Mouse (Mus musculus) heart, embryonic 13.5 days (tissue): Measurements from ENCODE around the gene Slc26a11. TPM values are rescaled to one million over a fixed set of nuclear protein-coding genes. Genes with fewer than 3 reads are reported as not detected.

Experiments
- ATAC-seq: fragments of 200-750 bp; cut with Nextera tagmentation; 2 replicates; pipeline ENCODE4 v1.8.0; 2017; ENCODE audit warnings: moderate TSS enrichment; ENCODE audit not compliant: insufficient number of reproducible peaks, low FRiP score, low TSS enrichment; ENCODE audit errors: extremely low read depth
- H3K27ac ChIP-seq: fragments of 300-500 bp; sonication (generic); replicated peaks from 2 replicates; pipeline ENCODE4 v1.5.1; 2015; ENCODE audit warnings: moderate library complexity, mild to moderate bottlenecking, inconsistent platforms
- H3K27me3 ChIP-seq: fragments of 300-500 bp; sonication (generic); replicated peaks from 2 replicates; pipeline ENCODE4 v1.6.1; 2015; ENCODE audit warnings: mild to moderate bottlenecking, inconsistent platforms
- H3K36me3 ChIP-seq: fragments of 300-500 bp; sonication (generic); 2 replicates; pipeline ENCODE4 v1.6.1; 2015; ENCODE audit warnings: mild to moderate bottlenecking, inconsistent platforms
- H3K4me1 ChIP-seq: fragments of 300-500 bp; sonication (generic); 2 replicates; pipeline ENCODE4 v1.6.1; 2015; ENCODE audit warnings: inconsistent platforms
- H3K4me2 ChIP-seq: fragments of 300-500 bp; sonication (generic); 2 replicates; pipeline ENCODE4 v1.6.1; 2015; ENCODE audit warnings: inconsistent platforms, mild to moderate bottlenecking, moderate library complexity
- H3K4me3 ChIP-seq: fragments of 300-500 bp; sonication (generic); 2 replicates; pipeline ENCODE4 v1.5.1; 2015; ENCODE audit warnings: moderate library complexity, mild to moderate bottlenecking, inconsistent platforms
- H3K9ac ChIP-seq: fragments of 300-500 bp; sonication (generic); 2 replicates; pipeline ENCODE4 v1.6.1; 2015; ENCODE audit warnings: inconsistent platforms, mild to moderate bottlenecking, moderate library complexity
- H3K9me3 ChIP-seq: fragments of 300-500 bp; sonication (generic); 2 replicates; pipeline ENCODE4 v1.6.1; 2016; ENCODE audit warnings: inconsistent platforms
- WGBS: fragments of 180-500 bp; shearing (Covaris S2); methylation state at CpG from one replicate; pipeline ENCODE4 v1.1.7; 2015; ENCODE audit warnings: mixed read lengths; 5-methylcytosine and 5-hydroxymethylcytosine counted together
- polyA plus RNA-seq: library from polyadenylated mRNA; unstranded; fragments of >200 nt; fragmentation: Nextera tagmentation; extraction: Ambion mirVana; gene quantifications from 2 replicates; pipeline ENCODE4 v1.2.1, GENCODE M21; 2015

The Slc26a11 gene
- polyA plus RNA-seq, 1 experiment from 2014 or later, result 9.3 TPM

DNA sequence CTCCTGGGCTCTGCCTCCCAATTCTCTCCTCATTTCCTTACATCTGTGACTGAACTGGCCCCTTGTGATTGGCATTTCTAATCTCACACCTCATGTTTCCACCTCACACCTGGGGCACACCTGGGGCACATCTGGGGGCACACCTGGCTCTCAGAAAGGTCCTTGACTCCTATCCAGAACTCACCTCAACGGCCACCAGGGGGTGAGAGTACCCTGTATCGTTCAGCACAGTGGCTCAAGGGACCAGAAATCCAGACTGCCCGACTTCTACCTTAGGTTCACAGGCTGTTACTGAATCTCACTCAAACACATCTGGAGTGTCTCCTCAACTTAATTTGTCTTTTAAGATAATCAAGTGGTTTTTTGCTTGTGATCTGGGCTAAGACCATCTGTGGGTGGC, 23.4 kb upstream of the Slc26a11 start:
- Histone ChIP-seq H3K9ac (no peak overlapping the region), H3K9me3 (no peaks in the 10 kb centered on the region), H3K36me3 (no peaks in the 10 kb centered on the region), H3K4me3 (no peak overlapping the region), H3K27ac (no peak overlapping the region), H3K4me1 (no peaks in the 10 kb centered on the region), H3K4me2 (no peak overlapping the region), H3K27me3 (peaks cover 36% of the 10 kb centered on the region)
- 41% methylated on average over 3 of the region's 3 CpGs for WGBS
- ATAC-seq, result no peak

- H3K9ac ChIP-seq, result peak overlapping the region; percentile 40
Measured at GRCm38 (mm10) chr11:119338271-119339059, 16.9 kb upstream of the Slc26a11 start.

GRCm38 (mm10) chr11:119339179-119339578, 16.2 kb upstream of the Slc26a11 start:
- no peak for ATAC-seq
- WGBS, result 40% methylated on average over 5 of the region's 5 CpGs

More at GRCm38 (mm10) chr11:119338271-119339059, 16.9 kb upstream of the Slc26a11 start:
- Histone ChIP-seq H3K4me1 (peaks cover 23% of the 10 kb centered on the region), H3K9me3 (no peaks in the 10 kb centered on the region), H3K4me2 (no peak overlapping the region), H3K27me3 (peaks cover 6% of the 10 kb centered on the region; the same call in 1 of the 2 replicates), H3K4me3 (no peak overlapping the region), H3K27ac (peak overlapping the region; percentile 39), H3K36me3 (no peaks in the 10 kb centered on the region)
- no peak for ATAC-seq
- WGBS, result 66% methylated on average over 10 of the region's 10 CpGs

GRCm38 (mm10) chr11:119339637-119340036, 15.7 kb upstream of the Slc26a11 start:
- H3K27me3 ChIP-seq, result no peaks in the 10 kb centered on the region; the same call in 1 of the 2 replicates
- H3K9me3 ChIP-seq, result no peaks in the 10 kb centered on the region
- H3K4me2 ChIP-seq, result no peak overlapping the region
- no peak for ATAC-seq
- H3K9ac ChIP-seq, result no peak overlapping the region
- H3K4me3 ChIP-seq, result no peak overlapping the region
- H3K27ac ChIP-seq, result no peak overlapping the region
- H3K36me3 ChIP-seq, result no peaks in the 10 kb centered on the region
- 4% methylated on average over 5 of the region's 5 CpGs for WGBS
- H3K4me1 ChIP-seq, result peaks cover 23% of the 10 kb centered on the region

More at GRCm38 (mm10) chr11:119339179-119339578, 16.2 kb upstream of the Slc26a11 start:
- H3K9ac ChIP-seq, result peak overlapping the region; percentile 40
- H3K36me3 ChIP-seq, result no peaks in the 10 kb centered on the region
- H3K4me1 ChIP-seq, result peaks cover 23% of the 10 kb centered on the region
- peak overlapping the region; percentile 39 for H3K27ac ChIP-seq
- H3K27me3 ChIP-seq, result no peaks in the 10 kb centered on the region; the same call in 1 of the 2 replicates
- no peaks in the 10 kb centered on the region for H3K9me3 ChIP-seq
- H3K4me3 ChIP-seq, result no peak overlapping the region
- no peak overlapping the region for H3K4me2 ChIP-seq

- Histone ChIP-seq H3K9me3 (no peaks in the 10 kb centered on the region), H3K9ac (no peak overlapping the region), H3K4me1 (peaks cover 13% of the 10 kb centered on the region), H3K4me3 (no peak overlapping the region), H3K4me2 (no peak overlapping the region), H3K27ac (no peak overlapping the region), H3K27me3 (no peaks in the 10 kb centered on the region), H3K36me3 (peaks cover 21% of the 10 kb centered on the region)
- WGBS, result 79% methylated on average over 8 of the region's 8 CpGs
- ATAC-seq, result no peak
Measured at GRCm38 (mm10) chr11:119344178-119344577, 11.2 kb upstream of the Slc26a11 start.

DNA sequence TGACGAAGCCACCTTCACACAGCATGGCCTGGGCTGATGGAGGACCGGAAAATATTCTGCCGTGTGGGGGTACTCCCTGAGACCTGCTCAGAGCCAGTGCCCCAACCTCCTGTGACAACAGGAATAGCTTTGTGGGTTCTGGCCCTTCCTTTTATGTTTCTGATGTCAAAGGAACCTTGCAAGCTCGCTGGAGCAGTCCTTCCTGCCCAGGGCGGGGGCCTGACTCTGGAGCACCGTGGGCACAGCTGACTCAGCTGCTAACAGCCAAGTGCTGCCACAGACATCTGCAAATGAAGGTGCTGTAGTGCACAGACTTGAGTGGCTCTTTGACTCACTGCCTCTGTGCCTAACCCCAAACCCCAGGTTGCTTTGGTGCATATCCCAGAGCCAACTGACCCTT, 10.5 kb upstream of the Slc26a11 start:
- 67% methylated on average over 6 of the region's 6 CpGs for WGBS
- H3K4me1 ChIP-seq, result peaks cover 11% of the 10 kb centered on the region
- H3K9me3 ChIP-seq, result no peaks in the 10 kb centered on the region
- H3K9ac ChIP-seq, result no peak overlapping the region
- no peak overlapping the region for H3K4me2 ChIP-seq
- H3K4me3 ChIP-seq, result no peak overlapping the region
- H3K36me3 ChIP-seq, result peaks cover 25% of the 10 kb centered on the region
- no peaks in the 10 kb centered on the region for H3K27me3 ChIP-seq
- no peak overlapping the region for H3K27ac ChIP-seq
- no peak for ATAC-seq

DNA sequence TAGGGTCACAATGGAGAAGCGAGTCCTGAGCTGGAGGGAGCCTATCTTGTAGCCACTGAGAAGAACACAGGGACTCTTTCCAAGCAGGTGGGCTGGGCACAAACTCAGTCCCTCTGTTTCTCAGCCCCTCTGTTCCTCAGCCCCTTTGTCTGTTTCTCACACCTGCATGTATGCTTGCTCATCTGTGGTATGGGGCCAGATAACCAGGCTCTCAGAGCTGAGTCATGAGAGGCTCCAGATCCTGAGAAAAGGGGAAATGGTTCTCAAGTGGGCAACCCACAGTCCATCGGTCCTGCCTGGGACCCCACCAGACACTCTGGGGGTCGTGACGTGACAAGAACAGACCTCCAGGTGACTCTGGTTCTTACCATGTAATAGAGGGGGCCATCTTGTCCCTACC, 8.2 kb upstream of the Slc26a11 start:
- no peak overlapping the region for H3K4me2 ChIP-seq
- H3K9me3 ChIP-seq, result no peaks in the 10 kb centered on the region
- no peak overlapping the region for H3K9ac ChIP-seq
- no peaks in the 10 kb centered on the region for H3K27me3 ChIP-seq
- ATAC-seq, result no peak
- 80% methylated on average over 4 of the region's 4 CpGs for WGBS
- H3K4me3 ChIP-seq, result no peak overlapping the region
- H3K27ac ChIP-seq, result no peak overlapping the region
- peaks cover 32% of the 10 kb centered on the region for H3K36me3 ChIP-seq
- peaks cover 9% of the 10 kb centered on the region for H3K4me1 ChIP-seq

GRCm38 (mm10) chr11:119352113-119352512, 3.2 kb upstream of the Slc26a11 start:
- H3K9ac ChIP-seq, result no peak overlapping the region
- H3K4me3 ChIP-seq, result no peak overlapping the region
- H3K27ac ChIP-seq, result no peak overlapping the region
- no peak for ATAC-seq
- 0 out of 2 replicates have a peak, but pooled peaks cover 3% of the 10 kb centered on the region for H3K27me3 ChIP-seq
- 65% methylated on average over 7 of the region's 7 CpGs for WGBS
- no peak overlapping the region for H3K4me2 ChIP-seq
- no peaks in the 10 kb centered on the region for H3K9me3 ChIP-seq
- peaks cover 14% of the 10 kb centered on the region for H3K36me3 ChIP-seq
- H3K4me1 ChIP-seq, result peaks cover 24% of the 10 kb centered on the region

DNA sequence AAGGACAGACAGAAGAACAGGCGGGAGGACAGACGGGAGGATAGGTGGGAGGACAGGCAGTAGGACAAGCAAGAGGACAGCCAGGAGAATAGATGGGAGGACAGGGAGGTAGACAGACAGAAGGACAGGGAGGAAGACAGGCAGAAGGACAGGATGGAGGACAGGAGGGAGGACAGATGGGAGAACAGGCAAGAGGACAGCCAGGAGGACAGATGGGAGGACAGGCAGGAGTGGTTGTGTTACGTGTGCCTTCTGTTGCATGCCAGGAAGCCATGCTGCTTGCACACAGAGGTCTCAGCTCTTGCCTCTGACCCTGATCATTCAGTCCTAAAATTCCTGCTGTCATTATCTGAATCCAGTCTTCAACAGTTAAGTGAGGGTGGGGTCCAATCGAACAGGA, 1.4 kb upstream of the Slc26a11 start:
- 67% methylated on average over 4 of the region's 4 CpGs for WGBS
- H3K4me1 ChIP-seq, result peaks cover 24% of the 10 kb centered on the region
- H3K27me3 ChIP-seq, result 0 out of 2 replicates have a peak, but pooled peaks cover 3% of the 10 kb centered on the region
- no peak overlapping the region for H3K4me3 ChIP-seq
- H3K4me2 ChIP-seq, result no peak overlapping the region; the same call in 1 of the 2 replicates
- H3K36me3 ChIP-seq, result peaks cover 25% of the 10 kb centered on the region
- peak overlapping the region; percentile 88 for H3K9ac ChIP-seq
- no peak overlapping the region for H3K27ac ChIP-seq
- no peaks in the 10 kb centered on the region for H3K9me3 ChIP-seq
- ATAC-seq, result no peak

DNA sequence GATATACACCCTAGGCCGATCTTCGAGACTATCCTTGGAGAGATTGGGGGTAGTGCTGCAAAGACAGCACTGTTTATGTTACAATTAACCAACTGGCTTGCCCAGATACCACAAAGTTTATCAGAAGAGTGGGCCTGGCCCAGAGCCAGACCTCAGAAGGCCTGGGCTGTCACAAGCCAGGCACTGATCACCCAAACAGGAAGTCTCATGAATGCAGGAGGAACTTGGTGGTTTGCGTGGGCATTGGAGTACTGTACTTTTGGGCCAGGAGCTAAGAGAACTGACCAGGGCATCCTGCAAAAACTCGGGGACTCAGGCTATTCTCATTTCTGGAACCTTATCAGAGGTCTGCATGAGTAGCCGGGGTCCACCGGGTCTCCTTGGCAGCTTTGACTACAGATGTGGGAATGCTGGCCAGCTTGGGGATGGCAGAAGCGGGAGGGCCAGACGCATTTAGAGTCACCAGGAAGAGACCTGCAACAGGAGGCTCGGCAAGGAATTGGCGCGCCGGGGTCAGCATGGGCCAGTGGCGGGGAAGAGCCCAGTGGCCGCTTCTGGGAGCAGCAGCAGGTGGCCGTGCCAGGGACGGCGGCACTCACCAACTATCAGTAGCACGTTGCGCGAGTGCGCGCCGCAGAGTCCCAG, 437 bp upstream of the Slc26a11 start:
- peak overlapping the region; percentile 95 for H3K4me2 ChIP-seq
- WGBS, result 2% methylated on average over 23 of the region's 23 CpGs
- 0 out of 2 replicates have a peak, but pooled peaks have one; percentile 12 for ATAC-seq

GRCm38 (mm10) chr11:119359089-119359488, 3.7 kb downstream of the Slc26a11 start:
- H3K27me3 ChIP-seq, result no peaks in the 10 kb centered on the region
- H3K27ac ChIP-seq, result no peak overlapping the region
- no peak overlapping the region for H3K9ac ChIP-seq
- no peaks in the 10 kb centered on the region for H3K9me3 ChIP-seq
- H3K36me3 ChIP-seq, result peaks cover 50% of the 10 kb centered on the region
- peaks cover 29% of the 10 kb centered on the region for H3K4me1 ChIP-seq
- no peak for ATAC-seq
- WGBS, result 78% methylated on average over 10 of the region's 10 CpGs
- no peak overlapping the region for H3K4me2 ChIP-seq
- H3K4me3 ChIP-seq, result no peak overlapping the region

More for the DNA sequence above, 437 bp upstream of the Slc26a11 start:
- 0 out of 2 replicates have a peak, but pooled peaks cover 3% of the 10 kb centered on the region for H3K27me3 ChIP-seq
- peak overlapping the region; percentile 87 for H3K4me3 ChIP-seq
- H3K4me1 ChIP-seq, result peaks cover 24% of the 10 kb centered on the region
- H3K9ac ChIP-seq, result peak overlapping the region; percentile 88
- no peaks in the 10 kb centered on the region for H3K9me3 ChIP-seq
- H3K36me3 ChIP-seq, result peaks cover 30% of the 10 kb centered on the region
- peak overlapping the region; percentile 92 for H3K27ac ChIP-seq
